Mouse (Mus musculus): ENCODE measurements around the gene Sec14l1. TPM values are rescaled to one million over a fixed set of nuclear protein-coding genes. Genes with fewer than 3 reads are reported as not detected.

The Sec14l1 gene
- total RNA-seq, 2 experiments from 2014 or later: 10.6 to 14.4 TPM

DNA sequence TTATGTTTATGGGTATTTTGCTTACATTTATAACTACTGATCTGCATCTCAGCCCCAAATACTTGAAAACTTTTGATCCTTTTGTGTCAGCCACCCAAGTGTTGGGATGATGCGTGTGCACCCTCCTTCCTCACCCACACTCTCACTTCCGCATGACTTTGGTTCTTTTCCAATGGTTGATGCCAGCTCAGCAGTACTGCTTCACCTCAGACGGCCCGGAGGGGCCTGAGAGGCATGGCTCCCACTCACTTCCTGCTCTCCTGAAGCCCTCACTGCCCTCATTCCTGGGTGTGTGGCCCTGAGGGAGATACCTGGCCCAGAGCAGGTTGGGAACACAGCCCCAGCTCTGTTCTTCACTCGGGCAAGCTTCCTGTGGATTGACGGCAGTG, 31.1 kb downstream of the Sec14l1 start:
- no peak for ATAC-seq (replicated peaks; ENCODE audit: low FRiP score, low TSS enrichment, poor library complexity, severe bottlenecking)

GRCm38 (mm10) chr11:117146776-117147536, 32.0 kb downstream of the Sec14l1 start:
- no peak for ATAC-seq (replicated peaks; ENCODE audit: low FRiP score, low TSS enrichment, poor library complexity, severe bottlenecking)

GRCm38 (mm10) chr11:117148893-117149685, 34.1 kb downstream of the Sec14l1 start:
- ATAC-seq (replicated peaks; ENCODE audit: low FRiP score, low TSS enrichment, poor library complexity, severe bottlenecking): no peak

DNA sequence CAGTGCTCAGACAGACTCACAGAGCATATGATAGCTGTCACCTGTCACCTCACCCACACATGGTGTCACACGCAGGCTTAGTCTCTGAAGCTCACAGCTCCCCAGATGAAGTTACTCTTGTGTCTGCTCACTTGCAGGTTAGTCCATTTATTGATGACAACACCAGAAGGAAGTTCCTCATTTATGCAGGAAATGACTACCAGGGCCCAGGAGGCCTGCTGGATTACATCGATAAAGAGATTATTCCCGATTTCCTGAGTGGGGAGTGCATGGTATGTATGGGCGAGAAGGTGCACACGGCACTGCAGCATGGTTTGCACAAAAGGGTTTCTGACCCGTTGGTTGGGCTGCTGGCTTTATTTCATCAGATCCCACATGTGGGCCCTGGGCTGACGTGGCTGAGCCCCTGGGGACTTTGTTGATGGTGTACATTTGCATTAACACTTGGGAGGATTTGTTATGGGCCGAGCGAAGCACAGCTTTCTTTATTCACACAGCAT, 35.5 kb downstream of the Sec14l1 start:
- ATAC-seq (replicated peaks; ENCODE audit: low FRiP score, low TSS enrichment, poor library complexity, severe bottlenecking): no peak

DNA sequence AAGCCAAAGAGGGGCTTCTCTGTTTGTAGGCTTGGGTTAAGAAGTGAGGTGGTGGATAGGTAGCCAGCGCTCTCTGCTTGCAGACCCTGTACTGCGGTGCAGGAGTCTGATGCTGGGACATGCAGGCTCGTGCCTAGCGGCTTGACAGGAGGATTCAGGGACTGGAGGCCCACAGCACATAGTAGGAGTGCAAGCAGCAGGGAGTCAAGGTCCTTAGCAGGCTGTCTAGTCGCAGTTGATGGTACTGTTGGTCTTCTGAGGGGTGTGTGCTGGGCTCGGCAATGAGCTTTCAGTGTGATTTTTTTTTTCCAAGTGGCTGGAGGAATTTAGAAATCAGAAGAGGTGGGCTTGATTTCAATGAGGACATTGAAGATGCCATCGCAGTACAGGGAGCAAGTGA, 36.5 kb downstream of the Sec14l1 start:
- ATAC-seq (replicated peaks; ENCODE audit: low FRiP score, low TSS enrichment, poor library complexity, severe bottlenecking): no peak

- ATAC-seq (replicated peaks; ENCODE audit: low FRiP score, low TSS enrichment, poor library complexity, severe bottlenecking): no peak
These were observed 37.6 kb downstream of the Sec14l1 start for GRCm38 (mm10) chr11:117152541-117152940.

- no peak for ATAC-seq (replicated peaks; ENCODE audit: low FRiP score, low TSS enrichment, poor library complexity, severe bottlenecking)
These were observed 38.6 kb downstream of the Sec14l1 start for GRCm38 (mm10) chr11:117153553-117153952.

DNA sequence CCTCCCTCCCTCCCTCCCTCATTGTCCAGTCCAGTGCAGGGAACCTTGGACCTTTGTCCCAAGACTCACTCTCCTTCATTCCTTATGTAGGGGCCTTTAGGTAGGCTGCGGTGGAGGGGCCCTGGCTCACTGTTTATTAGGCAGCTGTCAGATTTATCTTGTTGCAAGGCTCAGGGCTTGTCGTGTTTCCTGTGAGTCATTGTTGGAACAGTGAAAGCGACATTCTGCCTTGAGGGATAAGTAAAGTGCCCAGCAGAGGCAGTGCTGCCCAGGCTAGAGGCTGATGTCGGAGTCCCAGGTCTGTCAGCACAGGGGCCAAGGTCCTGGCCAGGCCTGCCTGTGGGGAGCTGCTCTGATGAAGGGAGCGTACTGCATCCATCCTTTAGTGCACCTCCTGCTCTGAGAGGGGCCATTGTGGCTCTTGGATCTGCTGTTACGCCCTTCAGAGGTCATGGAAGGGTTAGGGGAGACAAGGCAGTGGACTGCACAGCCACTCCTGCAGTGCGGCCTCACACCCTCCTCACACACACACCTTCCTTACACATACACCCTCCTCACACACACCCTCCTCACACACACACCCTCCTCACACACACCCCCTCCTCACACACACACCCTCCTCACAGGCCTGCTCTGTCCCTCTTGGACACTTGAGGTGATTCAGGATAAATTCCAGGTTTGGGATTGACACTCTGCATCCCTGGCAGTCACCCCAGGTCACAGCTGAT, 39.3 kb downstream of the Sec14l1 start:
- ATAC-seq (replicated peaks; ENCODE audit: low FRiP score, low TSS enrichment, poor library complexity, severe bottlenecking): no peak

- no peak for ATAC-seq (replicated peaks; ENCODE audit: low FRiP score, low TSS enrichment, poor library complexity, severe bottlenecking)
These were observed 41.8 kb downstream of the Sec14l1 start for GRCm38 (mm10) chr11:117156725-117157124.

DNA sequence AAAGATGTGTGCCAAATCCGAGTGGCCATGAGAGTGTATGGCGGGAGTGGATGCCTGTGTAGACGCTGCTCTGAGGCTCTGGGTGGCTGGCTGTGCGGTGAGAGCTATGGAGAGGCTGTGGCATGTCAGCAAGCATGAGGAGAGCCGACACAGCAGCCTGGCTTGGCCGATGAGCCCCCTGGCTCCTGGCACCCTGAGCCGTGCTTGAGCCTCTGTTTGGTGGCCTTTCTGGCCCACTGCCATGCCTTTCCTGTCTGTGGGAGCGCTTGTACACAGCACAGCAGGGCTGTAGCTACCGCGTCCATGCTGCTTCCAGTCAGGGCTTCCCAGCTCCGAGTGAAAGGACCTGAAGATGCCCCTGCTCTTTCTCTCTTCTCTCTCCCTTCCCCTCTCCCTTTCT, 43.4 kb downstream of the Sec14l1 start:
- no peak for ATAC-seq (replicated peaks; ENCODE audit: low FRiP score, low TSS enrichment, poor library complexity, severe bottlenecking)

- ATAC-seq (replicated peaks; ENCODE audit: low FRiP score, low TSS enrichment, poor library complexity, severe bottlenecking): no peak
These were observed 44.4 kb downstream of the Sec14l1 start for GRCm38 (mm10) chr11:117159257-117159945.

DNA sequence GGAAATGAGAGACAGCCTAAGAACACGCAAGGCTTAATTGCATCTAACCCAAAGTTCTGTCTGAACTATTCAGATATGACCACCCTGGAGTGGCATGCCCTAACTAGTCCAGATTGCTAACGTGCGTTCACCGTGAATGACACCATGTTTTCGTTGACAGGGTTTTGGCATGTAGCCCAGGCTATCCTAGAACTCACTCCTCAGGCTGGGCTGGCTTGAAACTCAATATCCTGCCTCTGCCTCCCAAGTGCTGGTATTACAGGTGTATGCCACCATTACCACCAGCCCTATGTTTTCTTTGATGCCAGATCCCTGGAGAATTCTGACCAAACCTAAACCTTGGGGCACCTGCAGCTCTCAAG, 45.0 kb downstream of the Sec14l1 start:
- no peak for ATAC-seq (replicated peaks; ENCODE audit: low FRiP score, low TSS enrichment, poor library complexity, severe bottlenecking)

DNA sequence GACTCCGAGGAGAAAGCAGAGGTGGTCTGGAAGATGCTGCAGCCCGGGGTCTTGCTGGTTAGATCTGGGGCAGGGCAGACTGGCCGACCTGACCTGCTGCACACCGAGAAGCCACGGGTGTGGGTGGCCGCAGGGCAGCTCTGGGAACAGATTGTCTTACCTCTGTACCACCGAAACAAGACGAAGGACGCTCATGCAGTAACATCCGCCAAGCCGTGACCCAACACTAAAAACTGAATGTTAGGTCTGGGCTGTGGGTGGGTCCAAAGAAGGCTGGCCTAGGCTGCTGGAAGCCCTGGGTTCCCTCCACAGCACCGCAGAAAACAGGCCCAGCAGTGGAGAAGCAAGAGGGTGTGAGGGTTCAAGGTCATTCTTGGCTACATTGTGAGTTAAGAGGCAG, 45.8 kb downstream of the Sec14l1 start:
- ATAC-seq (replicated peaks; ENCODE audit: low FRiP score, low TSS enrichment, poor library complexity, severe bottlenecking): no peak

- no peak for ATAC-seq (replicated peaks; ENCODE audit: low FRiP score, low TSS enrichment, poor library complexity, severe bottlenecking)
These were observed 46.6 kb downstream of the Sec14l1 start for GRCm38 (mm10) chr11:117161574-117161973.

GRCm38 (mm10) chr11:117163098-117163497, 48.1 kb downstream of the Sec14l1 start:
- no peak for ATAC-seq (replicated peaks; ENCODE audit: low FRiP score, low TSS enrichment, poor library complexity, severe bottlenecking)

- ATAC-seq (replicated peaks; ENCODE audit: low FRiP score, low TSS enrichment, poor library complexity, severe bottlenecking): no peak
These were observed 48.8 kb downstream of the Sec14l1 start for GRCm38 (mm10) chr11:117163771-117164170.

GRCm38 (mm10) chr11:117168278-117169087, 53.5 kb downstream of the Sec14l1 start:
- no peak for ATAC-seq (replicated peaks; ENCODE audit: low FRiP score, low TSS enrichment, poor library complexity, severe bottlenecking)

DNA sequence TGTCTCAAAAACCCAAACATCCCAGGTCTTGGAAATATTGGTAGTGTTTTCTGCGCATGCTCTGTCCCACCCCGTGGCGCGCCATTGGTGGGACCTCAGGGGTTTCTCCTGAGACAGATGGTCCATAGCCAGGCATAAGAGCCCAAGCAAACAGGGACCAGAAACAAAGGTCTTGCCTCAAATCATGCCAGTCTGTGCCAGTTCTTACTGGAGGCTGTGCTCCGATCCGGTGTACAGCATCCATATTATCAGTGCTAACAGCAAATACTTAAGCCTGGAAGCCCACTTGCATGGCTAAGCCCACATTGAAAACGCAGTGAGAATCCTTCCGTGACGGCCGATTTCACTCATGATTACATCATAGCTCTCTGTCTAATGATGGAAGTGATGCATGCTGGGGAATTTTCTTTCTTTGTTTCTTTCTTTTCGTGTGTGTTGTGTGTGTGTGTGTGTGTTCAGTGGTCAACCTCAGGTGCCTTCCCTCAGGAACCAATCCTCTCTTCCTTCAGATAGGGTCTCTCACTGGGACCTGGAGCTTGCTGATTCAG, 54.2 kb downstream of the Sec14l1 start:
- no peak for ATAC-seq (replicated peaks; ENCODE audit: low FRiP score, low TSS enrichment, poor library complexity, severe bottlenecking)
